Mouse (Mus musculus): ENCODE measurements around the gene Cacna1i.

DNA sequence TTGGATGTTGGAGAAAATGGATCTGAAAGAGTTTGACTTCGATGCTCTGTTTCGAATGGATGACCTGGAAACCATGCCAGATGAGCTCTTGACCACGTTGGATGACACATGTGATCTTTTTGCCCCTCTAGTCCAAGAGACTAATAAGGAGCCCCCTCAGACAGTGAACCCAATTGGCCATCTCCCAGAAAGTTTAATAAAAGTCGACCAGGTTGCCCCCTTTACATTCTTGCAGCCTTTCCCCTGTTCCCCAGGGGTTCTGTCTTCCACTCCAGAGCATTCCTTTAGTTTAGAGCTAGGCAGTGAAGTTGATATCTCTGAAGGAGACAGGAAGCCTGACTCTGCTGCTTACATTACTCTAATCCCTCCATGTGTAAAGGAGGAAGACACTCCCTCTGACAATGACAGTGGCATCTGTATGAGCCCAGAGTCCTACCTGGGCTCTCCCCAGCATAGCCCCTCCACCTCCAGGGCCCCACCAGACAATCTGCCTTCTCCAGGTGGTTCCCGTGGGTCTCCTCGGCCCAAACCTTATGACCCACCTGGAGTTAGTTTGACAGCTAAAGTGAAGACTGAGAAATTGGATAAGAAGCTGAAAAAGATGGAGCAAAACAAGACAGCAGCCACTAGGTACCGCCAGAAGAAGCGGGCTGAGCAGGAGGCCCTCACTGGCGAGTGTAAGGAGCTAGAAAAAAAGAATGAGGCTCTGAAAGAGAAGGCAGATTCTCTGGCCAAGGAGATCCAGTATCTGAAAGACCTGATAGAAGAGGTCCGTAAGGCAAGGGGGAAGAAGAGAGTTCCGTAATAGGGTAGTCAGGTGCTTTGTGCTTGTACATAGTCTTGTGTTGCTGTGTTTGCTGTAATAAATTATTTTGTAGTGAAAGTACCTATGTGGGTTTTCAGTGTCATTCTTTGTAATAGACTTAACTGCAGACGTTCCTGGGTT, 30.1 kb upstream of the Cacna1i start:
- no peak for TF ChIP-seq CTCF (IDR thresholded peaks at IDR 0.05; ENCODE audit: extremely low read depth, insufficient read depth, low read length)
- TF ChIP-seq POLR2A (IDR thresholded peaks at IDR 0.05; ENCODE audit: extremely low read depth, insufficient read depth, low read length) = peak; percentile 23; the same call in 1 of the 2 replicates
